Mouse (Mus musculus): ENCODE results near the gene Opn3. TPM values are rescaled to one million over a fixed set of nuclear protein-coding genes. Genes with fewer than 3 reads are reported as not detected.

Gene Opn3
- polyA plus RNA-seq, 1 experiment from 2014 or later = 15.0 TPM

DNA sequence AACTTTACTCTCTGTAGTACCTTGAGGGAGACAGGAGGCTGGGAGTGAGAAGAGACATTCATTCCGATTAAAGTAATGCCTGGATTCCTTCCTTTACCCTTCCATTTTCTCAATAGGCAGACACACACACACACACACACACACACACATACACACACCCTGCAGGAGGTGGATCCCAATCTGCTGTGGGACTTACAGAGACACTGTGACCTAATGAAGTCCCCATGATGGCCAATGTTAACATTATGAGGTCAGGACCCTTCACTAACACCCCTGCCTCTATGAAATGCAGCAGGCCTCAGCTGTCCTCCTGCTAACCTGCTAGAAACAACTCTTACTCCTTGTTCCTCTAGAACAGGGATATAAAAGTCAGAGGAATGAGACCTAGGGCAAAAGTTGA lies 5.7 kb upstream of the Opn3 start, which contains the start of gene Wdr64:
Gene Wdr64, plus strand, starts transcription at position 301 of the 400 bp plus-strand sequence.
- Histone ChIP-seq H3K27ac (ENCODE audit: low read depth, low read length) (no peak within 1 kb of the TSS), H3K4me1 (ENCODE audit: control insufficient read depth, insufficient read depth, low read length) (peaks cover 2% of the 10 kb centered on the region; the same call in 1 of the 2 replicates), H3K4me2 (no peak within 1 kb of the TSS), H3K27me3 (ENCODE audit: control insufficient read depth, insufficient read depth, low read length) (no peaks in the 10 kb centered on the region), H3K9me3 (ENCODE audit: control insufficient read depth, low read length) (no peaks in the 10 kb centered on the region), H3K36me3 (ENCODE audit: control insufficient read depth, insufficient read depth, low read length) (no peaks in the 10 kb centered on the region), H3K4me3 (ENCODE audit: low read depth, low read length) (no peak within 1 kb of the TSS), H3K9ac (ENCODE audit: low read length) (no peak within 1 kb of the TSS)
- 91% methylated on average over 1 of the region's 1 CpGs for WGBS
- DNase-seq (ENCODE audit: low spot score, missing footprints) (no peak), ATAC-seq (ENCODE audit: low FRiP score) (no peak)

DNA sequence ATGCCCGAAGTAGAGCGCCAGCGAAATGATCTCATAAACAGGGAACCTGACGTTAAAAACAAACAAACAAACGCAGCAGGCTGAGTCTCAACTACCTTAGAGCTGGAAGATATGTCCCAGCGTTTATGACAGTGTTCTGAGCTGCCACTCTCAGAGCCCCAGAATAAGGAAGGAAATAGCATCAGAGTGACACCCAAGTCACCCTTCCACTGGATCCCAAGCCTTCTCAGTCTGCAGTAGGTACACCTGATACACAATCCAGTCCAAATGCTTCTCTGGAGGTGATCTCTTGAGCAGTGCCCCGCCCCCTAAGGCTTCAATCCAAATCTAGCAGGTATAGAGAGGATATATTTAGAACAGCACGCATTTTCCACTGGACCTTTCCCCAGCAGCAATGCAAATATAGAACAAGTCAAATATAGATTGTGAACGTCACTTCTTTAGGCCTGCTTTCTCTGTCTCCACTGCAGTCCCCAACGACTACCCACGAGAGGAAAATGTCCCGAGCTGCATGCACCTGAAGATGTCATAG lies 919 bp upstream of the Opn3 start:
- Histone ChIP-seq H3K4me1 (ENCODE audit: control insufficient read depth, insufficient read depth, low read length) (peaks cover 21% of the 10 kb centered on the region), H3K27me3 (ENCODE audit: control insufficient read depth, insufficient read depth, low read length) (no peaks in the 10 kb centered on the region), H3K9ac (ENCODE audit: low read length) (peak overlapping the region; percentile 39; the same call in 1 of the 2 replicates), H3K27ac (ENCODE audit: low read depth, low read length) (no peak overlapping the region), H3K36me3 (ENCODE audit: control insufficient read depth, insufficient read depth, low read length) (no peaks in the 10 kb centered on the region), H3K9me3 (ENCODE audit: control insufficient read depth, low read length) (no peaks in the 10 kb centered on the region), H3K4me2 (peak overlapping the region; percentile 45), H3K4me3 (ENCODE audit: low read depth, low read length) (peak overlapping the region; percentile 80)
- WGBS = 49% methylated on average over 12 of the region's 12 CpGs
- ATAC-seq (ENCODE audit: low FRiP score) (0 out of 2 replicates have a peak, but pooled peaks have one; percentile 0), DNase-seq (ENCODE audit: low spot score, missing footprints) (peak; percentile 85)

DNA sequence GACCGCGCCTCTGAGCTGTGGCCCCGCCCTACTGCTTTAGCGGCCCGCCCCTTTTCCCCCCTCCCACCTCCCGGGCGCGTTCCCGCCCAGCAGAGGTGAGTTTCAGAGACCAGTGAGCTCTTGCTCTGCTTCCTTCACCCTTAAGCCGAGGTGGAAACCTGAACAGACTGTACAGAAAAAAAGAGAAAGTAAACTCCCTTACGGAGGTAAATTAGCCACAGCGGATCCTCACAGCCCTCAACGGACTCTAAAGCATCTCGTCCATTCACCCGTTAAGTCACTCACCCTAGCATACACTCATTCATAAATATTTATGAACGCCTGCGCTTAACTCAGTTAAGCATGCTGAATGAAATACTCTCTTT lies 403 bp upstream of the Opn3 start:
- under 1% methylated on average over 17 of the region's 17 CpGs for WGBS
- Histone ChIP-seq H3K4me2 (peak overlapping the region; percentile 45), H3K36me3 (ENCODE audit: control insufficient read depth, insufficient read depth, low read length) (peaks cover 2% of the 10 kb centered on the region; the same call in 1 of the 2 replicates), H3K9me3 (ENCODE audit: control insufficient read depth, low read length) (no peaks in the 10 kb centered on the region), H3K27ac (ENCODE audit: low read depth, low read length) (no peak overlapping the region), H3K27me3 (ENCODE audit: control insufficient read depth, insufficient read depth, low read length) (no peaks in the 10 kb centered on the region), H3K4me3 (ENCODE audit: low read depth, low read length) (peak overlapping the region; percentile 80), H3K4me1 (ENCODE audit: control insufficient read depth, insufficient read depth, low read length) (peaks cover 21% of the 10 kb centered on the region), H3K9ac (ENCODE audit: low read length) (peak overlapping the region; percentile 39; the same call in 1 of the 2 replicates)
- no peak for DNase-seq (ENCODE audit: low spot score, missing footprints)
- ATAC-seq (ENCODE audit: low FRiP score) = no peak

GRCm38 (mm10) chr1:175691686-175692245 lies 810 bp downstream of the Opn3 start:
- Histone ChIP-seq H3K4me2 (peak overlapping the region; percentile 80), H3K27me3 (ENCODE audit: control insufficient read depth, insufficient read depth, low read length) (no peaks in the 10 kb centered on the region), H3K4me1 (ENCODE audit: control insufficient read depth, insufficient read depth, low read length) (peaks cover 21% of the 10 kb centered on the region), H3K36me3 (ENCODE audit: control insufficient read depth, insufficient read depth, low read length) (peaks cover 6% of the 10 kb centered on the region), H3K27ac (ENCODE audit: low read depth, low read length) (0 out of 2 replicates have a peak overlapping the region, but pooled peaks have one; percentile 71), H3K4me3 (ENCODE audit: low read depth, low read length) (peak overlapping the region; percentile 80), H3K9me3 (ENCODE audit: control insufficient read depth, low read length) (no peaks in the 10 kb centered on the region), H3K9ac (ENCODE audit: low read length) (peak overlapping the region; percentile 88)
- under 1% methylated on average over 22 of the region's 22 CpGs for WGBS
- ATAC-seq (ENCODE audit: low FRiP score) (no peak), DNase-seq (ENCODE audit: low spot score, missing footprints) (peak; percentile 96)

GRCm38 (mm10) chr1:175680995-175681394 lies 11.6 kb downstream of the Opn3 start:
- 88% methylated on average over 6 of the region's 6 CpGs for WGBS
- H3K27me3 ChIP-seq (ENCODE audit: control insufficient read depth, insufficient read depth, low read length) = no peaks in the 10 kb centered on the region
- no peak for ATAC-seq (ENCODE audit: low FRiP score)

GRCm38 (mm10) chr1:175677459-175677858 lies 15.1 kb downstream of the Opn3 start:
- Histone ChIP-seq H3K27ac (ENCODE audit: low read depth, low read length) (no peak overlapping the region), H3K4me1 (ENCODE audit: control insufficient read depth, insufficient read depth, low read length) (no peaks in the 10 kb centered on the region), H3K27me3 (ENCODE audit: control insufficient read depth, insufficient read depth, low read length) (no peaks in the 10 kb centered on the region), H3K4me3 (ENCODE audit: low read depth, low read length) (no peak overlapping the region), H3K4me2 (no peak overlapping the region), H3K9ac (ENCODE audit: low read length) (no peak overlapping the region), H3K9me3 (ENCODE audit: control insufficient read depth, low read length) (no peaks in the 10 kb centered on the region), H3K36me3 (ENCODE audit: control insufficient read depth, insufficient read depth, low read length) (no peaks in the 10 kb centered on the region)
- ATAC-seq (ENCODE audit: low FRiP score) = no peak
- 85% methylated on average over 6 of the region's 6 CpGs for WGBS
- no peak for DNase-seq (ENCODE audit: low spot score, missing footprints)

More at GRCm38 (mm10) chr1:175680995-175681394, 11.6 kb downstream of the Opn3 start:
- Histone ChIP-seq H3K4me3 (ENCODE audit: low read depth, low read length) (no peak overlapping the region), H3K4me1 (ENCODE audit: control insufficient read depth, insufficient read depth, low read length) (no peaks in the 10 kb centered on the region), H3K27ac (ENCODE audit: low read depth, low read length) (no peak overlapping the region), H3K9me3 (ENCODE audit: control insufficient read depth, low read length) (no peaks in the 10 kb centered on the region), H3K36me3 (ENCODE audit: control insufficient read depth, insufficient read depth, low read length) (no peaks in the 10 kb centered on the region), H3K9ac (ENCODE audit: low read length) (no peak overlapping the region), H3K4me2 (no peak overlapping the region)
- DNase-seq (ENCODE audit: low spot score, missing footprints) = no peak

- 83% methylated on average over 6 of the region's 6 CpGs for WGBS
- Histone ChIP-seq H3K4me2 (no peak overlapping the region), H3K4me3 (ENCODE audit: low read depth, low read length) (no peak overlapping the region), H3K4me1 (ENCODE audit: control insufficient read depth, insufficient read depth, low read length) (no peaks in the 10 kb centered on the region), H3K9me3 (ENCODE audit: control insufficient read depth, low read length) (no peaks in the 10 kb centered on the region), H3K27ac (ENCODE audit: low read depth, low read length) (no peak overlapping the region), H3K27me3 (ENCODE audit: control insufficient read depth, insufficient read depth, low read length) (no peaks in the 10 kb centered on the region), H3K36me3 (ENCODE audit: control insufficient read depth, insufficient read depth, low read length) (no peaks in the 10 kb centered on the region), H3K9ac (ENCODE audit: low read length) (no peak overlapping the region)
- DNase-seq (ENCODE audit: low spot score, missing footprints) (no peak), ATAC-seq (ENCODE audit: low FRiP score) (no peak)
Measured at GRCm38 (mm10) chr1:175675116-175675515, 17.5 kb downstream of the Opn3 start.

DNA sequence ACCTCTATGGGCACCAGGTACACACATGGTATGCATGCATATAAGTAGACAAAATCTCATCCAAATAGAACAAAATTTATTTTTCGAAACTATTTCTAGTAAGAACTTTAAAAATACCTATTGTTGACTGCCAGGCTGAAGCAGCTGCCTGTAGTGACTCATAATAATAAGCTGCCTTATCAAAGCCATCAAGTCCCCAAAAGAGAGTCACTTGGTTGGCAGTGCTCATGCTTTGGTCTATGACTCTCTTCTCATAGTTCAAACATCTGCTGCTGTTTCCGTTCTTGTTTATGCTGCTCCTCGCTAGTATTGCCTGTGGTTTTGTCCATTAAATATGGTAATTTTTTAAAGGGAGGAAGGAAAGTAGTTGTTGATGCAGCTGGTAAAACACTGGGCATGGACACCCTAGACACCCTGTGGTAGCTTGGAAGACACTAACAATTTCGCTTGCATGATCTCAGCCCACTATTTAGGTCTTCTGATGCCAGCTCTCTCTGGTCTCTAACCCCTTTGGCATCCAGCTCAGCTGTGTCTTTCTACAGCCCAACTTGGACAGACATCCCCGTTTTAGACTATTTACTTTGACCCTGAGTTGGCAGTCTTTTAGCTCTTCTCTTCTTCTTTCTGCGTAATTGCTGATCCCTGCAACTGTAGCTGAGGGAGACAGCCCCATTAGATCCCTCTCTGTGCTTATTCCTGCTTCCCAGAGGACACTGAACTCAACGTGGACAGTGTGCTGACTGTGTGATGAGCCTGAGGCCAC lies 18.8 kb downstream of the Opn3 start:
- 88% methylated on average over 7 of the region's 7 CpGs for WGBS
- no peaks in the 10 kb centered on the region for H3K27me3 ChIP-seq (ENCODE audit: control insufficient read depth, insufficient read depth, low read length)

GRCm38 (mm10) chr1:175671626-175672025 lies 20.9 kb downstream of the Opn3 start:
- ATAC-seq (ENCODE audit: low FRiP score) (no peak), DNase-seq (ENCODE audit: low spot score, missing footprints) (no peak)
- Histone ChIP-seq H3K27me3 (ENCODE audit: control insufficient read depth, insufficient read depth, low read length) (no peaks in the 10 kb centered on the region), H3K36me3 (ENCODE audit: control insufficient read depth, insufficient read depth, low read length) (no peaks in the 10 kb centered on the region), H3K9ac (ENCODE audit: low read length) (no peak overlapping the region), H3K4me2 (no peak overlapping the region), H3K9me3 (ENCODE audit: control insufficient read depth, low read length) (no peaks in the 10 kb centered on the region), H3K4me3 (ENCODE audit: low read depth, low read length) (no peak overlapping the region), H3K27ac (ENCODE audit: low read depth, low read length) (no peak overlapping the region), H3K4me1 (ENCODE audit: control insufficient read depth, insufficient read depth, low read length) (no peaks in the 10 kb centered on the region)
- WGBS = 53% methylated on average over 1 of the region's 1 CpGs

More for the DNA sequence above, 18.8 kb downstream of the Opn3 start:
- no peaks in the 10 kb centered on the region for H3K36me3 ChIP-seq (ENCODE audit: control insufficient read depth, insufficient read depth, low read length)
- H3K4me1 ChIP-seq (ENCODE audit: control insufficient read depth, insufficient read depth, low read length) = no peaks in the 10 kb centered on the region
- no peak for DNase-seq (ENCODE audit: low spot score, missing footprints)
- no peak overlapping the region for H3K4me2 ChIP-seq
- no peak for ATAC-seq (ENCODE audit: low FRiP score)
- no peak overlapping the region for H3K27ac ChIP-seq (ENCODE audit: low read depth, low read length)
- H3K9me3 ChIP-seq (ENCODE audit: control insufficient read depth, low read length) = no peaks in the 10 kb centered on the region
- no peak overlapping the region for H3K4me3 ChIP-seq (ENCODE audit: low read depth, low read length)
- H3K9ac ChIP-seq (ENCODE audit: low read length) = no peak overlapping the region
